In the genomic region with DNA sequence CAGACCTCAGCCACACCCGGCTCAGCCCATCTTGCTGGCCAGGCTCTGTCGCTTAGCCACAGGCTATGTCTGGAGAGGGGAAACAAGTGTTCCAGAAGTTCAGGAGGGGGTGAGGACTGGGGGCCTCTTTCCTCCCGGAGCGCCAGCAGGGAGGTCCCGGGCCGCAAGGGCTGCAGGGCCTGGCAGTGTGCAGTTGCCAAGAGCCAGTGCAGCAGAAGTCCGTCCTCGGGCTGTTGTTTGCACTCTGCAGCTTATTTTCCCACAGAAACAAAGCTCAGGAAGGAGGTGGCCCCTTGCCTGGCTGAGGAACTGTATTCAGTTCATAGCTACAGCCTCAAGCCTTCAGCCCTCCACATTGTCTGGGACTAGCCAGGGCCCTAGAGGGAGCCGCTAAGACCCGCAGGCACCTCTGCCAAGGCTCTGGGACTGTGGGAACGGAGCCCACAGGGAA, we compare ENCODE assay signal across 8 mouse cellular contexts. TPM values are rescaled to one million over a fixed set of nuclear protein-coding genes. Genes with fewer than 3 reads are reported as not detected.
DNase-seq lines count a peak whose midpoint lies in the region; ATAC-seq and TF ChIP-seq lines count a peak whose summit lies in the region.

No protein-coding gene starts in this region.

- no peak for DNase-seq in thymus, adult 2 months
- DNase-seq in thymus, postnatal 14 days = no peak
- DNase-seq in gastrocnemius, postnatal 14 days = peak; percentile 74
- DNase-seq in lung, adult 2 months = no peak
- DNase-seq in testis, postnatal 10 days (ENCODE audit: low spot score) = peak; percentile 56
- no peak for DNase-seq in natural killer cell, adult 2 months (ENCODE audit: low spot score in 2 of 2)
- no peak for DNase-seq in urinary bladder, adult 2 months (ENCODE audit: low spot score)

- H3K4me1 ChIP-seq in thymus, adult 2 months (replicated peaks; ENCODE audit: control insufficient read depth, insufficient read depth, low read length) = no peaks in the 10 kb centered on the region
- peaks cover 75% of the 10 kb centered on the region for H3K4me1 ChIP-seq in intestine, embryonic 15.5 days (replicated peaks)
- peaks cover 24% of the 10 kb centered on the region for H3K4me1 ChIP-seq in lung, adult 2 months (ENCODE audit: control insufficient read depth, insufficient read depth, low read length)

- no peak overlapping the region for H3K4me3 ChIP-seq in thymus, adult 2 months (ENCODE audit: control insufficient read depth, insufficient read depth, low read length)
- H3K4me3 ChIP-seq in intestine, embryonic 15.5 days (replicated peaks) = no peak overlapping the region
- H3K4me3 ChIP-seq in lung, adult 2 months (replicated peaks; ENCODE audit: extremely low read depth, low read depth, low read length) = no peak overlapping the region

- peak overlapping the region; percentile 18; the same call in 1 of the 2 replicates for H3K9ac ChIP-seq in intestine, embryonic 15.5 days

- peak overlapping the region; percentile 13; the same call in 1 of the 2 replicates for H3K27ac ChIP-seq in thymus, adult 2 months (ENCODE audit: control insufficient read depth, insufficient read depth, low read length)
- peak overlapping the region; percentile 86 for H3K27ac ChIP-seq in intestine, embryonic 15.5 days

- H3K4me2 ChIP-seq in intestine, embryonic 15.5 days (replicated peaks) = peak overlapping the region; percentile 20; the same call in 1 of the 2 replicates

- intact Hi-C loops in gastrocnemius, postnatal 14 days (cut with DNase I; ENCODE audit: low total_unique reads) = no loop called here

- no peaks in the 10 kb centered on the region for H3K36me3 ChIP-seq in thymus, adult 2 months (ENCODE audit: control insufficient read depth, insufficient read depth, low read length)
- no peaks in the 10 kb centered on the region for H3K36me3 ChIP-seq in intestine, embryonic 15.5 days

- H3K27me3 ChIP-seq in thymus, adult 2 months (ENCODE audit: control insufficient read depth, insufficient read depth, low read length) = no peaks in the 10 kb centered on the region
- peaks cover under 1% of the 10 kb centered on the region for H3K27me3 ChIP-seq in intestine, embryonic 15.5 days (replicated peaks)

- no peak for TF ChIP-seq POLR2A in thymus, adult 2 months (IDR thresholded peaks at IDR 0.05; ENCODE audit: control insufficient read depth, extremely low read depth, insufficient read depth, low read length, poor library complexity)
- TF ChIP-seq POLR2A in lung, adult 2 months (IDR thresholded peaks at IDR 0.05; ENCODE audit: borderline replicate concordance, extremely low read depth, low read depth, low read length) = 0 out of 2 replicates have a peak, but pooled peaks have one; percentile 7

- peak; percentile 47 for ATAC-seq in intestine, embryonic 15.5 days

- no peaks in the 10 kb centered on the region for H3K9me3 ChIP-seq in intestine, embryonic 15.5 days

- WGBS in thymus, adult 2 months = 55% methylated on average over 11 of the region's 11 CpGs
- WGBS in intestine, embryonic 15.5 days = 31% methylated on average over 11 of the region's 11 CpGs
- 24% methylated on average over 11 of the region's 11 CpGs for WGBS in lung, adult 2 months

- no peak for TF ChIP-seq CTCF in thymus, adult 2 months (IDR thresholded peaks at IDR 0.05; ENCODE audit: borderline replicate concordance, control insufficient read depth, extremely low read depth, insufficient read depth, low read length, poor library complexity)
- TF ChIP-seq CTCF in lung, adult 2 months (IDR thresholded peaks at IDR 0.05; ENCODE audit: insufficient read depth, low read length) = no peak

RNA-seq across cellular contexts. Expression of gene Wbp2, which starts 15.2 kb away (rescaled TPM):
- 288 and 314 TPM in 2 replicates for polyA plus RNA-seq in thymus, adult 2 months (2012; rRNA removed)
- 10 to 100 TPM; 61.6 to 65.3 TPM for total RNA-seq in gastrocnemius, postnatal 14 days (2021)
- polyA plus RNA-seq in intestine, embryonic 15.5 days (2015; fragmentation: Nextera tagmentation; extraction: Ambion mirVana) = 93.5 and 98.1 TPM in 2 replicates
- 257 and 267 TPM in 2 replicates for polyA plus RNA-seq in lung, adult 2 months (2012; rRNA removed)
- polyA plus RNA-seq in urinary bladder, adult 2 months (2012; rRNA removed) = 119 and 147 TPM in 2 replicates

RNA-seq across cellular contexts. Expression of gene Unc13d, which starts 24.2 kb away (rescaled TPM):
- 95.3 and 98.6 TPM in 2 replicates for polyA plus RNA-seq in thymus, adult 2 months (2012; rRNA removed)
- under 1 TPM; 0.31 to 0.33 TPM for total RNA-seq in gastrocnemius, postnatal 14 days (2021)
- polyA plus RNA-seq in intestine, embryonic 15.5 days (2015; fragmentation: Nextera tagmentation; extraction: Ambion mirVana) = 4.2 and 5.2 TPM in 2 replicates
- 51.6 and 56.4 TPM in 2 replicates for polyA plus RNA-seq in lung, adult 2 months (2012; rRNA removed)
- 4.5 and 5.6 TPM in 2 replicates for polyA plus RNA-seq in urinary bladder, adult 2 months (2012; rRNA removed)

RNA-seq across cellular contexts. Expression of gene Trim47, which starts 25.1 kb away (rescaled TPM):
- 27.6 and 30.0 TPM in 2 replicates for polyA plus RNA-seq in thymus, adult 2 months (2012; rRNA removed)
- 10 to 100 TPM; 21.2 to 21.3 TPM for total RNA-seq in gastrocnemius, postnatal 14 days (2021)
- 18.0 and 20.9 TPM in 2 replicates for polyA plus RNA-seq in intestine, embryonic 15.5 days (2015; fragmentation: Nextera tagmentation; extraction: Ambion mirVana)
- polyA plus RNA-seq in lung, adult 2 months (2012; rRNA removed) = 44.6 and 55.5 TPM in 2 replicates
- 33.1 and 40.7 TPM in 2 replicates for polyA plus RNA-seq in urinary bladder, adult 2 months (2012; rRNA removed)

RNA-seq across cellular contexts. Expression of gene Trim65, which starts 29.0 kb away (rescaled TPM):
- 24.5 and 26.7 TPM in 2 replicates for polyA plus RNA-seq in thymus, adult 2 months (2012; rRNA removed)
- total RNA-seq in gastrocnemius, postnatal 14 days (2021) = 1 to 10 TPM; 3.3 to 3.5 TPM
- 6.4 and 7.1 TPM in 2 replicates for polyA plus RNA-seq in intestine, embryonic 15.5 days (2015; fragmentation: Nextera tagmentation; extraction: Ambion mirVana)
- 17.3 and 21.4 TPM in 2 replicates for polyA plus RNA-seq in lung, adult 2 months (2012; rRNA removed)
- polyA plus RNA-seq in urinary bladder, adult 2 months (2012; rRNA removed) = 9.6 and 11.8 TPM in 2 replicates

RNA-seq across cellular contexts. Expression of gene Mrpl38, which starts 36.7 kb away (rescaled TPM):
- polyA plus RNA-seq in thymus, adult 2 months (2012; rRNA removed) = 49.0 and 54.7 TPM in 2 replicates
- total RNA-seq in gastrocnemius, postnatal 14 days (2021) = 10 to 100 TPM; 41.8 to 49.5 TPM
- 107 and 109 TPM in 2 replicates for polyA plus RNA-seq in intestine, embryonic 15.5 days (2015; fragmentation: Nextera tagmentation; extraction: Ambion mirVana)
- 32.9 and 41.3 TPM in 2 replicates for polyA plus RNA-seq in lung, adult 2 months (2012; rRNA removed)
- 21.4 and 29.3 TPM in 2 replicates for polyA plus RNA-seq in urinary bladder, adult 2 months (2012; rRNA removed)

Comparison
In these comparisons a context has a peak if more than half of its experiments do, and no peak if none do; other contexts are left out.
1. DNase-seq: peak in gastrocnemius, postnatal 14 days (single experiment) and testis, postnatal 10 days (single experiment); none in thymus, adult 2 months (single experiment), thymus, postnatal 14 days (single experiment), lung, adult 2 months (single experiment), natural killer cell, adult 2 months (0 of 2) and urinary bladder, adult 2 months (single experiment).